Mouse (Mus musculus) MEL (cell line): Measurements from ENCODE around the gene Ccdc137. TPM values are rescaled to one million over a fixed set of nuclear protein-coding genes. Genes with fewer than 3 reads are reported as not detected.

Experiments used
- DNase-seq: peaks from one replicate; pipeline ENCODE4 v3.0.0; 2011; ENCODE audit warnings: low read depth, low spot score
- H3K27ac ChIP-seq: 2 replicates; pipeline ENCODE4 v1.5.1; 2012; ENCODE audit warnings: low read depth, mild to moderate bottlenecking, control low read depth, low read length, moderate library complexity; ENCODE audit not compliant: control insufficient read depth
- H3K27me3 ChIP-seq, 2 experiments: fragments of 150-350 bp in 1 of 2; sonication (generic) in 1 of 2; 2 replicates each; pipeline ENCODE4 v1.6.1; 2012; ENCODE audit warnings: low read length in 2 of 2, mild to moderate bottlenecking in 2 of 2, improper control_type of control experiment in 1 of 2, moderate library complexity in 1 of 2; ENCODE audit not compliant: insufficient read depth in 2 of 2, control insufficient read depth in 1 of 2
- H3K36me3 ChIP-seq, 2 experiments: 2 replicates each; pipeline ENCODE4 v1.6.1; 2012 to 2014; ENCODE audit warnings: low read length in 2 of 2, improper control_type of control experiment in 1 of 2, inconsistent platforms in 1 of 2, mild to moderate bottlenecking in 1 of 2; ENCODE audit not compliant: insufficient read depth in 2 of 2, control insufficient read depth in 1 of 2
- H3K4me1 ChIP-seq, 2 experiments: fragments of 150-350 bp in 1 of 2; sonication (generic) in 1 of 2; 2 replicates each; pipeline ENCODE4 v1.6.1; 2012; ENCODE audit warnings: low read length in 2 of 2, improper control_type of control experiment in 1 of 2, mild to moderate bottlenecking in 1 of 2; ENCODE audit not compliant: insufficient read depth in 2 of 2, control insufficient read depth in 1 of 2
- H3K4me3 ChIP-seq, 2 experiments: fragments of 150-350 bp in 1 of 2; sonication (generic) in 1 of 2; 2 replicates each; pipeline ENCODE4 v1.5.1; 2012; ENCODE audit warnings: low read depth in 2 of 2, low read length in 2 of 2, mild to moderate bottlenecking in 2 of 2, moderate library complexity in 2 of 2, control low read depth in 1 of 2, improper control_type of control experiment in 1 of 2; ENCODE audit not compliant: control insufficient read depth in 1 of 2, insufficient read depth in 1 of 2
- H3K79me2 ChIP-seq: 2 replicates; pipeline ENCODE4 v1.6.1; 2012; ENCODE audit warnings: mild to moderate bottlenecking, low read length, moderate library complexity; ENCODE audit not compliant: control insufficient read depth, poor library complexity, insufficient read depth
- H3K9ac ChIP-seq: 2 replicates; pipeline ENCODE4 v1.6.1; 2012; ENCODE audit warnings: low read depth, mild to moderate bottlenecking, control low read depth, low read length, moderate library complexity; ENCODE audit not compliant: control insufficient read depth, poor library complexity, severe bottlenecking
- H3K9me3 ChIP-seq: fragments of 150-350 bp; sonication (generic); replicated peaks from 2 replicates; pipeline ENCODE4 v1.6.1; 2012; ENCODE audit warnings: mild to moderate bottlenecking, low read length, improper control_type of control experiment, moderate library complexity; ENCODE audit not compliant: insufficient read depth
- CTCF ChIP-seq, 3 experiments: IDR thresholded peaks in 2 of 3; conservative IDR thresholded peaks in 1 of 3; 2 replicates each; pipeline ENCODE4 v1.5.1; 2011 to 2012; ENCODE audit warnings: low read length in 3 of 3, low read depth in 2 of 3, mild to moderate bottlenecking in 2 of 3, improper control_type of control experiment in 1 of 3, inconsistent platforms in 1 of 3, mixed read lengths in 1 of 3, moderate library complexity in 1 of 3; ENCODE audit not compliant: control insufficient read depth in 1 of 3, insufficient read depth in 1 of 3, poor library complexity in 1 of 3, severe bottlenecking in 1 of 3
- ELF1 ChIP-seq: IDR thresholded peaks from 2 replicates; pipeline ENCODE4 v1.6.1; 2014; ENCODE audit warnings: low read depth, mild to moderate bottlenecking, inconsistent platforms, low read length, improper control_type of control experiment, moderate library complexity
- EP300 ChIP-seq, 2 experiments: IDR thresholded peaks; 2 replicates each; pipeline ENCODE4 v1.6.1; 2011; ENCODE audit warnings: improper control_type of control experiment in 2 of 2, low read length in 2 of 2, low read depth in 1 of 2, mild to moderate bottlenecking in 1 of 2
- ETS1 ChIP-seq: IDR thresholded peaks from 2 replicates; pipeline ENCODE4 v1.6.1; 2012; ENCODE audit warnings: low read depth, mild to moderate bottlenecking, inconsistent platforms, low read length, improper control_type of control experiment, moderate library complexity
- GABPA ChIP-seq: IDR thresholded peaks from 2 replicates; pipeline ENCODE4 v1.6.1; 2012; ENCODE audit warnings: low read depth, mild to moderate bottlenecking, inconsistent platforms, low read length, improper control_type of control experiment, moderate library complexity
- HCFC1 ChIP-seq: IDR thresholded peaks from 2 replicates; pipeline ENCODE4 v1.6.1; 2012; ENCODE audit warnings: low read depth, mild to moderate bottlenecking, inconsistent platforms, low read length, improper control_type of control experiment, moderate library complexity
- JUND ChIP-seq: IDR thresholded peaks from 2 replicates; pipeline ENCODE4 v1.6.1; 2011; ENCODE audit warnings: low read depth, mild to moderate bottlenecking, improper control_type of control experiment, low read length
- KAT2A ChIP-seq: conservative IDR thresholded peaks from 2 replicates; pipeline ENCODE4 v1.6.1; 2012; ENCODE audit warnings: low read depth, low read length, improper control_type of control experiment, inconsistent platforms
- MAFK ChIP-seq: IDR thresholded peaks from 2 replicates; pipeline ENCODE4 v1.6.1; 2011; ENCODE audit warnings: low read depth, mild to moderate bottlenecking, low read length, improper control_type of control experiment, borderline replicate concordance
- MAX ChIP-seq: IDR thresholded peaks from 2 replicates; pipeline ENCODE4 v1.6.1; 2011; ENCODE audit warnings: low read length, improper control_type of control experiment
- MAZ ChIP-seq: IDR thresholded peaks from 2 replicates; pipeline ENCODE4 v1.6.1; 2012; ENCODE audit warnings: low read depth, mild to moderate bottlenecking, inconsistent platforms, low read length, improper control_type of control experiment
- MXI1 ChIP-seq: IDR thresholded peaks from 2 replicates; pipeline ENCODE4 v1.6.1; 2011; ENCODE audit warnings: mild to moderate bottlenecking, low read depth, low read length, improper control_type of control experiment
- MYB ChIP-seq: IDR thresholded peaks from 2 replicates; pipeline ENCODE4 v1.6.1; 2011; ENCODE audit warnings: mild to moderate bottlenecking, low read depth, low read length, improper control_type of control experiment
- MYC ChIP-seq: IDR thresholded peaks from 2 replicates; pipeline ENCODE4 v1.6.1; 2011; ENCODE audit warnings: low read depth, mild to moderate bottlenecking, low read length, improper control_type of control experiment, moderate library complexity
- NELFE ChIP-seq: IDR thresholded peaks from 2 replicates; pipeline ENCODE4 v1.6.1; 2011; ENCODE audit warnings: low read depth, low read length, improper control_type of control experiment
- POLR2A ChIP-seq, 2 experiments: IDR thresholded peaks; 2 replicates each; pipeline ENCODE4 v1.6.1; 2011 to 2012; ENCODE audit warnings: low read length in 2 of 2, mild to moderate bottlenecking in 2 of 2, control low read depth in 1 of 2, improper control_type of control experiment in 1 of 2, low read depth in 1 of 2, moderate library complexity in 1 of 2; ENCODE audit not compliant: control insufficient read depth in 1 of 2, insufficient read depth in 1 of 2, poor library complexity in 1 of 2
- POLR2AphosphoS2 ChIP-seq: IDR thresholded peaks from 2 replicates; pipeline ENCODE4 v1.6.1; 2011; ENCODE audit warnings: low read length, improper control_type of control experiment
- POLR2AphosphoS5 ChIP-seq: IDR thresholded peaks from 2 replicates; pipeline ENCODE4 v1.6.1; 2012; ENCODE audit warnings: low read depth, borderline replicate concordance, mild to moderate bottlenecking, inconsistent platforms, low read length, moderate library complexity, mixed read lengths
- RCOR1 ChIP-seq: IDR thresholded peaks from 2 replicates; pipeline ENCODE4 v1.6.1; 2012; ENCODE audit warnings: low read depth, mild to moderate bottlenecking, inconsistent platforms, low read length, improper control_type of control experiment
- SIN3A ChIP-seq: IDR thresholded peaks from 2 replicates; pipeline ENCODE4 v1.6.1; 2012; ENCODE audit warnings: low read length, improper control_type of control experiment, inconsistent platforms
- SMC3 ChIP-seq: IDR thresholded peaks from 2 replicates; pipeline ENCODE4 v1.6.1; 2011; ENCODE audit warnings: low read depth, low read length, improper control_type of control experiment
- TBP ChIP-seq: IDR thresholded peaks from 2 replicates; pipeline ENCODE4 v1.8.0; 2011; ENCODE audit warnings: low read depth, low read length, improper control_type of control experiment
- TCF12 ChIP-seq: IDR thresholded peaks from 2 replicates; pipeline ENCODE4 v1.6.1; 2014; ENCODE audit warnings: low read depth, mild to moderate bottlenecking, inconsistent platforms, low read length, improper control_type of control experiment, moderate library complexity
- UBTF ChIP-seq: IDR thresholded peaks from 2 replicates; pipeline ENCODE4 v1.6.1; 2012; ENCODE audit warnings: low read depth, mild to moderate bottlenecking, inconsistent platforms, low read length, improper control_type of control experiment, moderate library complexity, borderline replicate concordance; ENCODE audit not compliant: insufficient read depth
- USF1 ChIP-seq: IDR thresholded peaks from 2 replicates; pipeline ENCODE4 v1.6.1; 2014; ENCODE audit warnings: low read depth, mild to moderate bottlenecking, inconsistent platforms, low read length, improper control_type of control experiment, moderate library complexity
- USF2 ChIP-seq, 2 experiments: IDR thresholded peaks; 2 replicates each; pipeline ENCODE4 v1.6.1; 2011 to 2012; ENCODE audit warnings: improper control_type of control experiment in 2 of 2, low read length in 2 of 2, borderline replicate concordance in 1 of 2, inconsistent platforms in 1 of 2, low read depth in 1 of 2, mild to moderate bottlenecking in 1 of 2; ENCODE audit not compliant: insufficient read depth in 1 of 2
- ZC3H11A ChIP-seq: IDR thresholded peaks from 2 replicates; pipeline ENCODE4 v1.6.1; 2012; ENCODE audit warnings: low read depth, mild to moderate bottlenecking, inconsistent platforms, low read length, improper control_type of control experiment
- ZKSCAN1 ChIP-seq: IDR thresholded peaks from 2 replicates; pipeline ENCODE4 v1.6.1; 2012; ENCODE audit warnings: low read depth, mild to moderate bottlenecking, inconsistent platforms, low read length, improper control_type of control experiment, moderate library complexity
- ZNF384 ChIP-seq: IDR thresholded peaks from 2 replicates; pipeline ENCODE4 v1.6.1; 2012; ENCODE audit warnings: low read depth, mild to moderate bottlenecking, inconsistent platforms, low read length, improper control_type of control experiment
- polyA plus RNA-seq, 2 experiments: library from polyadenylated mRNA; stranded (reverse) in 1 of 2; unstranded in 1 of 2; fragments of >175 nt in 1 of 2; fragments of >200 nt in 1 of 2; gene quantifications; 2 replicates each; pipeline versions ENCODE4 v1.2.1 to v1.2.4; 2012; ENCODE audit warnings: low replicate concordance in 2 of 2, low read depth in 1 of 2; ENCODE audit not compliant: insufficient read length in 2 of 2, insufficient read depth in 1 of 2, missing spikeins in 1 of 2
- total RNA-seq: library from RNA; depleted of rRNA; stranded (reverse); fragments of 300-350 nt; gene quantifications from 2 replicates; pipeline ENCODE4 v1.2.3, GENCODE M21; 2012

Ccdc137 gene
- total and polyA plus RNA-seq, 3 experiments: 104 to 116 TPM; not detected in 1

- peak overlapping the region; percentile 57 to 73; a peak in 3 of 4 replicates for H3K4me3 ChIP-seq
These were observed 25.6 kb downstream of the Ccdc137 start for GRCm38 (mm10) chr11:120483448-120483934.

GRCm38 (mm10) chr11:120484265-120484981 lies 26.5 kb downstream of the Ccdc137 start, which contains the start of gene Mrpl12:
TSS of gene Mrpl12 (plus strand) at chr11:120484613.
- peak; percentile 98 for DNase-seq
- peaks cover 3 to 13% of the 10 kb centered on the region in 2 experiments; a peak in 3 of 4 replicates for H3K4me1 ChIP-seq
- peak within 1 kb of the TSS; percentile 73 for H3K27ac ChIP-seq
- peak; percentile 96 for TF ChIP-seq MAX
- peak; percentile 96 for TF ChIP-seq HCFC1
- TF ChIP-seq SMC3: no peak
- TF ChIP-seq POLR2A (IDR thresholded peaks at IDR 0.05; ENCODE audit: control insufficient read depth in 1 of 2, insufficient read depth in 1 of 2, low read depth in 1 of 2, low read length in 2 of 2, poor library complexity in 1 of 2): peak; percentile 98 to 100
- TF ChIP-seq POLR2AphosphoS2: peak; percentile 99
- TF ChIP-seq TCF12: peak; percentile 88
- peak; percentile 98 for TF ChIP-seq MYC
- TF ChIP-seq ZC3H11A: no peak
- TF ChIP-seq MXI1: peak; percentile 99
- peak; percentile 90; the same call in 1 of the 2 replicates for TF ChIP-seq MAZ
- TF ChIP-seq SIN3A: peak; percentile 100
- TF ChIP-seq MYB: no peak
- peak; percentile 92 for TF ChIP-seq KAT2A
- TF ChIP-seq CTCF (IDR thresholded peaks at IDR 0.05 in 2 of 3, conservative IDR thresholded peaks at IDR 0.05 in 1 of 3; ENCODE audit: control insufficient read depth in 1 of 3, insufficient read depth in 1 of 3, low read depth in 2 of 3, low read length in 3 of 3, poor library complexity in 1 of 3, severe bottlenecking in 1 of 3): 0 out of 6 replicates have a peak, but pooled peaks of 1 of the 3 experiments have one; percentile 1
- peak; percentile 49; the same call in 1 of the 2 replicates for TF ChIP-seq GABPA
- peak; percentile 73; the same call in 1 of the 2 replicates for TF ChIP-seq POLR2AphosphoS5
- peak; percentile 98 for TF ChIP-seq NELFE
- no peak for TF ChIP-seq MAFK
- TF ChIP-seq ZNF384: no peak
- TF ChIP-seq TBP: peak; percentile 94
- TF ChIP-seq UBTF: peak; percentile 94; the same call in 1 of the 2 replicates
- peak; percentile 71; the same call in 1 of the 2 replicates for TF ChIP-seq ETS1
- TF ChIP-seq ELF1: peak; percentile 89

More at GRCm38 (mm10) chr11:120483448-120483934, 25.6 kb downstream of the Ccdc137 start:
- H3K27ac ChIP-seq: peak overlapping the region; percentile 73
- no peaks in the 10 kb centered on the region for H3K9me3 ChIP-seq
- no peaks in the 10 kb centered on the region for H3K27me3 ChIP-seq
- peak overlapping the region; percentile 86 for H3K9ac ChIP-seq
- peaks cover 30% of the 10 kb centered on the region for H3K79me2 ChIP-seq
- H3K4me1 ChIP-seq: peaks cover 3 to 12% of the 10 kb centered on the region in 2 experiments; a peak in 3 of 4 replicates
- no peak for DNase-seq
- H3K36me3 ChIP-seq: peaks cover 7 to 10% of the 10 kb centered on the region in 2 experiments
- TF ChIP-seq MAX (no peak), ELF1 (no peak), TCF12 (no peak), SMC3 (no peak), POLR2AphosphoS2 (no peak), HCFC1 (no peak), MAZ (no peak), EP300 (IDR thresholded peaks at IDR 0.05; ENCODE audit: low read depth in 1 of 2, low read length in 2 of 2) (no peak), CTCF (IDR thresholded peaks at IDR 0.05 in 2 of 3, conservative IDR thresholded peaks at IDR 0.05 in 1 of 3; ENCODE audit: control insufficient read depth in 1 of 3, insufficient read depth in 1 of 3, low read depth in 2 of 3, low read length in 3 of 3, poor library complexity in 1 of 3, severe bottlenecking in 1 of 3) (no peak), USF1 (no peak), JUND (no peak), SIN3A (no peak), USF2 (IDR thresholded peaks at IDR 0.05; ENCODE audit: borderline replicate concordance in 1 of 2, insufficient read depth in 1 of 2, low read depth in 1 of 2, low read length in 2 of 2) (no peak), UBTF (no peak), POLR2AphosphoS5 (no peak), ZKSCAN1 (no peak), RCOR1 (no peak), KAT2A (no peak)

More at GRCm38 (mm10) chr11:120484265-120484981, 26.5 kb downstream of the Ccdc137 start, which contains the start of gene Mrpl12:
- peaks cover 30% of the 10 kb centered on the region for H3K79me2 ChIP-seq
- H3K9ac ChIP-seq: peak within 1 kb of the TSS; percentile 86
- H3K27me3 ChIP-seq: no peaks in the 10 kb centered on the region
- no peaks in the 10 kb centered on the region for H3K9me3 ChIP-seq
- H3K36me3 ChIP-seq: peaks cover 7 to 10% of the 10 kb centered on the region in 2 experiments
- H3K4me3 ChIP-seq: peak within 1 kb of the TSS; percentile 73 to 74
